Mouse (Mus musculus): Measurements from ENCODE around the gene Aadac. TPM values are rescaled to one million over a fixed set of nuclear protein-coding genes. Genes with fewer than 3 reads are reported as not detected.

The Aadac gene
- 3.4 TPM in 1 of 2 replicates, not detected in the other for polyA plus RNA-seq (2016; fragmentation: Nextera tagmentation; extraction: Ambion mirVana)

DNA sequence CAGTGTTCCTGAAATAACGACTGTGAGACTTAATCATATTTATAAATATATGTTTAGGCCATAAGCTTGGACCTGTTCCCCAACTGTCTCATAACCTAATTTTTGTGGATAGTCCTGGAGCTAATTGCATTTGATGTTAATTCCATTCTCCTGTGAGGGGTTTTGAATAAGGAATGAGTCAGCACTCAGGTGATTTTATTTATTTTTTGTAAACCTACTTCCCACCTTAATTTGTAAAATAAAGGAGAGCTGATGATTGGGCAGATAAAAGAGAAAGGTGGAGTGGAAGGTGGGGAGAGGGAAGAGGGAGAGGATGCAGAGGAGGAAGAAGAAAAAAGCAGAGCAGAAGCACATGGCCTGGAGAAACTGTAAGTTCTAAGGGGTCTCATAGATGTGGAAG is at the start of gene Aadac:
Aadac (plus strand) TSS at position 301 of the 400 bp plus-strand sequence.
- no peak within 1 kb of the TSS for H3K27ac ChIP-seq
- H3K36me3 ChIP-seq = no peaks in the 10 kb centered on the region
- DNase-seq (ENCODE audit: low spot score) = no peak
- no peak within 1 kb of the TSS for H3K4me3 ChIP-seq
- no peaks in the 10 kb centered on the region for H3K27me3 ChIP-seq (ENCODE audit: insufficient read depth, poor library complexity, severe bottlenecking)
- no peaks in the 10 kb centered on the region for H3K4me1 ChIP-seq
- 70% methylated on average over 1 of the region's 1 CpGs for WGBS
- no peaks in the 10 kb centered on the region for H3K9me3 ChIP-seq

DNA sequence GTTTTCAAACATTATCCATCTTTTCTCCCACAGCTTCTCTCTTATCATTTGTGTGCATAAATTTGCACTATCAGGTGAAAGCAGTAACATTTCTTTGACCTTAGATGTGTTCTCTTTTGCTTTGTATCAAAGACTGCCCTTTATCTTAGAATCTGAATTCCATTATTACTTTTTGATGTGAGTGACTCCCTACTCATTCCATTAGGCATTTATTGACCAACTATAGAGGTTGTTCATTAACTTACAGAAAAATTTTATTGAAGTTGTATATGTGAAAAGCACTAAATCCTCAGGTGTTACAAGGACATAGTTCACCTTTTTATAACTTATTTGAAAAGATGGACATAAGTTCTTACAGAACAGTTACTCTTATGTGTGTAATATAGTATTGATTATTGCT is 21.9 kb upstream of the Aadac start:
- Histone ChIP-seq H3K27me3 (ENCODE audit: insufficient read depth, poor library complexity, severe bottlenecking) (no peaks in the 10 kb centered on the region), H3K27ac (no peak overlapping the region), H3K4me1 (no peaks in the 10 kb centered on the region), H3K4me3 (no peak overlapping the region), H3K36me3 (no peaks in the 10 kb centered on the region), H3K9me3 (no peaks in the 10 kb centered on the region)
- DNase-seq (ENCODE audit: low spot score) = no peak

DNA sequence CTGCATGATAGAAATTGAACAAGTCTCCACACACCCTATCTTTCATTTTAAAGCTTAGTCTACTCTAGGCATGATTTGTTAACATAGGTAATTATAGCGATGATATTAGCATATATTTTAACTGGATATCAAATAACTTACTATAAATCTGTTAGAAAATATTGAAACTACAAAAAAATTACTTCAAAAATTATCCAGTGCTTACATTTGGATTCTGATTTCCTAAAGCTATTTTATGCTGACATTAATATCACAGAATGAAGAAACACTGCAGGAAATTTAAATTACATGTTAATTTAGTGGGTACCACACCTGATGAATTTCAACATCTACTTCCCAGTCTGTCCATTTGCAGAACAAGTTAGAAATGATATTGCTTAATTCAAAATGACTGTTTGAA is 19.1 kb upstream of the Aadac start, which contains the start of gene Aadacl2:
Aadacl2 (plus strand) TSS at position 301 of the 400 bp plus-strand sequence.
- DNase-seq (ENCODE audit: low spot score) = no peak
- WGBS = 64% methylated on average over 1 of the region's 1 CpGs
- Histone ChIP-seq H3K9me3 (no peaks in the 10 kb centered on the region), H3K27ac (no peak within 1 kb of the TSS), H3K4me3 (no peak within 1 kb of the TSS), H3K4me1 (no peaks in the 10 kb centered on the region), H3K36me3 (no peaks in the 10 kb centered on the region), H3K27me3 (ENCODE audit: insufficient read depth, poor library complexity, severe bottlenecking) (no peaks in the 10 kb centered on the region)

DNA sequence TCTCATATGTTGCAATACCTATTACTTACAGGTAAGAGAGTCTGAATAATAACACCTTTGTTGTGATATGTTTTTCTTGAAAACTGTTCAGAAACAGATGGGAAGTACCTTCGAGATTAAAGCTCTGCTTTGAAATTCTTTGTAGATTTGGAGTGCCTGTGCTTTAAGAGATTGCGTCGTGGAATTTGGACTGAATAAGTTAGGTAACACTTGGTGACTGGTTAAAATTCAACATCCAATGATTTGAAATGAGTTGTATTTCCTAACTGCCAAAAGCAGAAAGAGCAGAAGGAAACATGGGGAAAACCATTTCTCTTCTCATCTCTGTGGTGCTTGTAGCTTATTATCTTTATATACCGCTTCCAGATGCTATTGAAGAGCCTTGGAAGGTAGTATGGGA is 6.0 kb downstream of the Aadac start:
- 81% methylated on average over 4 of the region's 4 CpGs for WGBS
- Histone ChIP-seq H3K27me3 (ENCODE audit: insufficient read depth, poor library complexity, severe bottlenecking) (no peaks in the 10 kb centered on the region), H3K4me1 (no peaks in the 10 kb centered on the region), H3K9me3 (no peaks in the 10 kb centered on the region), H3K36me3 (no peaks in the 10 kb centered on the region), H3K27ac (no peak overlapping the region), H3K4me3 (no peak overlapping the region)
- DNase-seq (ENCODE audit: low spot score) = no peak

DNA sequence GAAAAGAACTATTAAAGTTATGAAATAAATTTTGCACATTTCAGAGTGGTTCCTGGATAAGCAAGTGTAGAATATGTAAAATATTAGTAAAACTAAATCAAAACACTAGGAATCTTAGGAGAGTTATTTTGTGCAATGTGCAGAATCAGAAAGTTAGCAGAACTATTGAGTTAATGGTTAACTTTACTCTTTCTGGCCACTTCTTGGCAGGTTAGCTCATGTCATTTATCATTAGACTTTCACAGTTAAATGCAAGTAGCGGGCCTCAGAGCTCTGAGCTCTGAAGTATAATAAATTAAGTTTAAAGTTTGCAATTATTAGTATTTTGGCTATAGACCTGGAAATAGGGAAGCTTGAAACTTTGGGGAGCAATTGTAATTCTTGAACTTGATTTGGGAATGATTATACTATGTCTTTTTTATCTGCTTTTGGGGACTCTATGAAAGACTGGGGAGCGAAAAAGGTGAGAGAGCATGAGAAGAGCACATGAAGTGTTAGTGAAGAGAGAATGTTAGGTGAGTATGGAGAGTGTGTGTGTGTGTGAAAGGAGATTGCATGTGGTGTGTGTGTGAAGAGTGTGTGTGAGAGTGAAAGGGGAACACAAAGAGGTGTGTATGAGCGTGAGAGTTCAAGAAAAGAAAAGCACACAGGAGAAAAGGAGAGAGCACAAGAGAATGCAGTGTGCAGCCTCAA is 20.9 kb downstream of the Aadac start:
- DNase-seq (ENCODE audit: low spot score) = no peak
- 86% methylated on average over 3 of the region's 3 CpGs for WGBS

DNA sequence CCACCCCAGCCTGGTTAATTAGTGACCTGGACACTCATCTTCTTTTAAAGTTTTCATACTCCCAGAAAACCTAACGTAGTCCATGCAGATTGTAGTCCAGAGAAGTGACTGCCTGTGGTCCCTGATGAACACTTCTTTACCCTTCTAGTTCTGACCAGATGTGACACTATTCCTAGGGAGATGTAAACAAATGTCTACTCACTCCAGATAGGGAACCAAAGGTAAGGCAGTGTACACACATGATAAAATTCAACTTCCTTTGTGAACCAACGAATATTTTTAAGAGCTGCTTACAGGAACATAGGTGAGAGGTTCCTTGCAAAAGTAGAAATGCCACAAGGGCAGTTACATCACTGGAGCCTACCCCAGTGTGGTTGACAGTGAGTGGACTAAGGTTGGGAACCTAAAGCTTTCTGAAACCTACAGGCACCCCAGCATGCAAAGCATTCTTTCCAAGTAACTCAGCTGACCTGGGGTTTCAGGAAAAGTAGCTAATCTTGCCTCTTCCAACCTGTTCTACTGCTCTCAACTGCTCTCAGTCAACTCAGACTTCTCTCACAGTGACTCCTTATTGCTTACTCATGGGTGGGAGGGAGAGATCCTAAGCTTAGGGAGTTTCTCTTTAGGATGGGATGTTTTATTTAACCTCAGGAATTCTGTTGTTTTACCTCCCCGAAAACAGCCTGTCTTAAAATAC is 27.9 kb downstream of the Aadac start:
- DNase-seq (ENCODE audit: low spot score) = no peak
- Histone ChIP-seq H3K27ac (no peak overlapping the region), H3K36me3 (no peaks in the 10 kb centered on the region), H3K27me3 (ENCODE audit: insufficient read depth, poor library complexity, severe bottlenecking) (no peaks in the 10 kb centered on the region), H3K4me1 (no peaks in the 10 kb centered on the region), H3K9me3 (no peaks in the 10 kb centered on the region), H3K4me3 (no peak overlapping the region)
- 73% methylated on average over 3 of the region's 3 CpGs for WGBS

More for the DNA sequence above, 20.9 kb downstream of the Aadac start:
- Histone ChIP-seq H3K27me3 (ENCODE audit: insufficient read depth, poor library complexity, severe bottlenecking) (no peaks in the 10 kb centered on the region), H3K27ac (no peak overlapping the region), H3K36me3 (no peaks in the 10 kb centered on the region), H3K4me3 (no peak overlapping the region), H3K4me1 (no peaks in the 10 kb centered on the region), H3K9me3 (no peaks in the 10 kb centered on the region)

DNA sequence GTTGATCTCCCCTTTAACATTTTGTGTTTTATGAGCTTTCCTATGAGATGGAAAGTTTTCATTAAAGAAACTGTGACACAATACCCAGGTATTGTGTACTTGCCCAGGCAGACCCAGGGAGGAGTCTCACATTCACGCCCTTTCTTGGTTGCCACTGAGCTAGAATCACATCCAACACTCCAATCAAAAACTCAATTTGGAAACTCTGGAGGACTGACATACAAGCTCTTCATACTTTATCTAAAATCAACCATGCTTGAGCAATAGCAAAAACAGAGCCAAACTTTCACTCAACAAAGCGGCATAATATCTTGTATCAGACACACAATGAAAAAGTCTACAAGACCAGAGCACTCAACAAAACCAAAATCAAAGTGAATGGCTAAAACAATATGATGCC is 28.4 kb downstream of the Aadac start:
- no peaks in the 10 kb centered on the region for H3K9me3 ChIP-seq
- 85% methylated on average over 2 of the region's 2 CpGs for WGBS
- no peak overlapping the region for H3K4me3 ChIP-seq
- DNase-seq (ENCODE audit: low spot score) = no peak
- H3K27me3 ChIP-seq (ENCODE audit: insufficient read depth, poor library complexity, severe bottlenecking) = no peaks in the 10 kb centered on the region
- no peak overlapping the region for H3K27ac ChIP-seq
- H3K36me3 ChIP-seq = no peaks in the 10 kb centered on the region
- no peaks in the 10 kb centered on the region for H3K4me1 ChIP-seq

DNA sequence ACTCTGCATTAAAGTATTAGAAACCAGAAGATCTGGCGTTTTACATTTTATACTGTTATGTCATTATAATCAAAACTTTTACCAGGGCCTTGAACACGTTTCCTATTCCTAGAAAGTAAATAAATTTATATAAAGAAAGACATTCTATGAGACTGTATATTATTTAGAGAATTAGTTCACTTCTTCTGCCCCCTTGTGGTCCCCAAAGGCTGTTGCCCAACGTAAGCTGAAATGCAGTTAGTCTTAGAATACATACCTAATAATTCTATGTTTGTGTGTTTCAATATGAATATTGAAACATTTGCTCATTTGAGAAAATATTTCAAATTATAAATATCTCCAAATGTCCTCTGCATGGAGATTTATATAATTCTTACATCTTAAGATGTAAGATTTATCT is 30.9 kb downstream of the Aadac start:
- H3K4me1 ChIP-seq = no peaks in the 10 kb centered on the region
- 26% methylated on average over 3 of the region's 3 CpGs for WGBS
- H3K4me3 ChIP-seq = no peak overlapping the region
- H3K36me3 ChIP-seq = no peaks in the 10 kb centered on the region
- no peak for DNase-seq (ENCODE audit: low spot score)
- no peak overlapping the region for H3K27ac ChIP-seq
- H3K27me3 ChIP-seq (ENCODE audit: insufficient read depth, poor library complexity, severe bottlenecking) = no peaks in the 10 kb centered on the region
- no peaks in the 10 kb centered on the region for H3K9me3 ChIP-seq

DNA sequence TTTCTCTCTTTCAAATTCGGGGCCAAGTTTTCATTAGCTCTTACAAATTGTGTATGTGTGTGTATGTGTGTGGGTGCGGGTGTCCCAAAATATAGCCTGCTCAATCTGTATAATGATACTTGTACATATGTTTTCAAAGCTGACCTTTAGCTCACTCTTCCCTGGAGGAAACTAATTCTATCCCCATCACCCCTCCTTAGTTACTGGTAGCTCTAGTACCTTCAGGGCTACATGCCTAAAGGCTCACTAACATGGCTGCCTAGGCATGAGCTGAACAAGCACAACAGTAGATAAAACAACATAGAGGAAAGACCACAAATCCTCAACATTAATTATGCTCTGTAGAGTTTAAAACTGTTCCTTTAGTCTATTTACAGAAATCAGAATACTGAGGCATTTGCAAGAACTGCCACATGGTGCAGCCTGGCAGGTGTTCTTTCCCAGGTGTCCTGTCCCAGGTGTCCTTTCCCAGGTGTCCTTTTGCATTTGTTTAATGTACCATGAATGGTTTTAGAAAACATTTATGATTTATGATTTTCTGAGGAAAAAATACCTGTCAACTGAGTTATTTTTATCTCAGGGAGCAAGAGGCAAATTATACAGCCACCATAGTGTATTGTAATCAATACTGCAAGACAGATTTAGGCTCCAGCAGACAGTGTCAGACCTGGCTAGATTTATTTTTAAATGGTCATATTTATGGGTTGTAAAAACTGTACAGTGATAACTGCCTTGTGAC is 31.7 kb downstream of the Aadac start:
- H3K27ac ChIP-seq = no peak overlapping the region
- no peaks in the 10 kb centered on the region for H3K9me3 ChIP-seq
- H3K27me3 ChIP-seq (ENCODE audit: insufficient read depth, poor library complexity, severe bottlenecking) = no peaks in the 10 kb centered on the region
- H3K4me1 ChIP-seq = no peaks in the 10 kb centered on the region
- no peak overlapping the region for H3K4me3 ChIP-seq
- H3K36me3 ChIP-seq = no peaks in the 10 kb centered on the region
- no peak for DNase-seq (ENCODE audit: low spot score)
- 82% methylated on average over 2 of the region's 2 CpGs for WGBS

DNA sequence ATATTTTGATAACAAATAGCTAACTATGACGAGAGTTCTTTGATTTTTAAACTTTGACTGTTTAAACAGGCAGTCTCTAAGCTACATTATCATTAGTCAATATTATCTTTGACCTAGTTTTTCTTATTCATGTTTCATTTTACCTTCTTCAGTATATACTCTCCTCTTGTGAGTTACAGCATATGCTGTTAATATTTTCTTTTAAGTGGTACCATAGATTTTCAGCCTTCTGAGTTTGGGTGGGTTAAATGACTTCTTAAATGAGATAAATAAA is 32.2 kb downstream of the Aadac start:
- Histone ChIP-seq H3K9me3 (no peaks in the 10 kb centered on the region), H3K4me3 (no peak overlapping the region), H3K27me3 (ENCODE audit: insufficient read depth, poor library complexity, severe bottlenecking) (no peaks in the 10 kb centered on the region), H3K4me1 (no peaks in the 10 kb centered on the region), H3K27ac (no peak overlapping the region), H3K36me3 (no peaks in the 10 kb centered on the region)
- 67% methylated on average over 1 of the region's 1 CpGs for WGBS
- DNase-seq (ENCODE audit: low spot score) = no peak

DNA sequence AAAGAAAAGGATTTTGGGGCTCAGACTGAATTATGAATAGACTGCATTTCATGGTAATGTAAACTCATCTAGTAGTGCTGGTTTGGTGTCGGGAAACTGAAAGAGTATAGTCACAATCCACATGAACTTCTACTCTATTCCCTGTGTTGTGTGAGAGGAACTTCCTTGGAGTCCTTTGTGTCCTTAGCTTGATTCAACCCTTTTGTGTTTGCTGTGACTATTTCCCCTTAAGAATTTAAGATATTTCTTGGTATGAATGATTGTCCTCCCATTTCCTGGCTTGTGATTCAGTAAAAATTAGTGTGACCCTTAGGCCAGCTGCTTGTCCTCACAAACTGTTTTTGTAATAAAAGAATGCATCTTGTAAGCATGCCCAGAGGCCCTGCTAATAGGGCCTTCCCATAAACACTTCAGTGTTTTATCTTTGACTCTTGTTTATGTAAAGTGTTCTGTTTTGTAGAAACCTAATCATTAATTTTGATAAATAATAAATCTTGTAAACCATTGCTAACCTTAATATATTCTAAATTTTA is 53.4 kb downstream of the Aadac start:
- WGBS = 95% methylated on average over 1 of the region's 1 CpGs
- Histone ChIP-seq H3K9me3 (no peaks in the 10 kb centered on the region), H3K4me1 (no peaks in the 10 kb centered on the region; the same call in 1 of the 2 replicates), H3K27me3 (ENCODE audit: insufficient read depth, poor library complexity, severe bottlenecking) (no peaks in the 10 kb centered on the region), H3K36me3 (no peaks in the 10 kb centered on the region), H3K27ac (no peak overlapping the region), H3K4me3 (no peak overlapping the region)
- no peak for DNase-seq (ENCODE audit: low spot score)

DNA sequence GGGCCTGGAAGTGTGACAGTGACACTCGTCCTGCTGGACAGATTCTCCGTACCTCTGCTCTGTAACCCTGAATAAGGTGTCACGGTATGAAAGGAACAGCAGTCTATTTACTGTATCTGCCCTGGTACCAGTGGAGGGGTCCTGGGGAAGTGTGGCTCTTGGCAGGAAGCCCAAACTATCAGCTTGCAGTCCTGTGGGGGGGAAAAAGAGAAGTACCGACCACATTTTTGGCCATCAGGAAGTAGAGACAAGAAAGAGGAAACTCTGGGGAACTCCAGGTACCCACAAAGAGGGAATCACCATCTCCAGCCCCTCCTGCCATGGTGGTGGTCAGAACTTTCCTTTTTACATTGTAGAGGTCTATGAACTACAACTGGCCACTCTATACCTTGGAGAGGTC is 55.1 kb downstream of the Aadac start:
- no peaks in the 10 kb centered on the region for H3K27me3 ChIP-seq (ENCODE audit: insufficient read depth, poor library complexity, severe bottlenecking)
- no peak for DNase-seq (ENCODE audit: low spot score)
- 46% methylated on average over 4 of the region's 4 CpGs for WGBS

DNA sequence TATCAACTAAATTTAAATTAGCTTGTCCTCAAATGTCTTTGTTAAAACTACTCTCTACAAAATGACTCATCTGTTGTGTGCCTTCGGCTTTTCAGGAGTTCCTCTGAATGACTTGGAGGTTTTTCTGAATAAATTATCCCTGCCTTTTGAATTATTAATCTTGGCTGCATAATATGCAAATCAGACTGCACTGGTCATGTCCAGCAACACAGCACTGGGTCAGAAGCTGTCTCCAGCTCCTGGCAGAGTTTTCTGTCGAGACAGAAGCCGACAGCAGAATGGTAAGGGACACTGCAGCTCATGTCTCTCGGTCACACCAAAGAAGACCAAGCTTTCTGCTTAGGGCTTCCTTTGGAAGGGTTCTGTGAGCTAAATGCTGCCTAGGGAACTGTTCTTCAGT is 56.1 kb downstream of the Aadac start, which contains the start of gene Sucnr1:
Sucnr1 (plus strand) TSS at position 222 of the 400 bp plus-strand sequence.
- Histone ChIP-seq H3K36me3 (no peaks in the 10 kb centered on the region), H3K4me1 (no peaks in the 10 kb centered on the region; the same call in 1 of the 2 replicates), H3K4me3 (no peak within 1 kb of the TSS), H3K27me3 (ENCODE audit: insufficient read depth, poor library complexity, severe bottlenecking) (no peaks in the 10 kb centered on the region), H3K27ac (no peak within 1 kb of the TSS), H3K9me3 (no peaks in the 10 kb centered on the region)
- 66% methylated on average over 4 of the region's 4 CpGs for WGBS
- no peak for DNase-seq (ENCODE audit: low spot score)

More for the DNA sequence above, 55.1 kb downstream of the Aadac start:
- Histone ChIP-seq H3K4me3 (no peak overlapping the region), H3K4me1 (no peaks in the 10 kb centered on the region; the same call in 1 of the 2 replicates), H3K9me3 (no peaks in the 10 kb centered on the region), H3K36me3 (no peaks in the 10 kb centered on the region), H3K27ac (no peak overlapping the region)

All from heart, embryonic 10.5 days (tissue).